Mouse (Mus musculus) cerebellum, adult 11 months (tissue): ENCODE results near the gene Ddx39.

ENCODE experiments used
- DNase-seq: peaks from one replicate; pipeline ENCODE4 v3.0.0; 2022

The Ddx39 gene

GRCm38 (mm10) chr8:83715031-83715690, at the start of gene Ddx39:
Gene Ddx39 (plus strand): TSS chr8:83715177.
- DNase-seq: peak; percentile 92

- DNase-seq: no peak
Observed at GRCm38 (mm10) chr8:83665969-83666865, 48.8 kb upstream of the Ddx39 start, which contains the start of gene Ptger1. Gene Ptger1 (plus strand): TSS chr8:83666678.

GRCm38 (mm10) chr8:83666866-83667234, 48.1 kb upstream of the Ddx39 start:
- no peak for DNase-seq

GRCm38 (mm10) chr8:83667526-83667925, 47.5 kb upstream of the Ddx39 start:
- DNase-seq: no peak

GRCm38 (mm10) chr8:83668010-83668916, 46.7 kb upstream of the Ddx39 start:
- DNase-seq: peak; percentile 41

- DNase-seq: no peak
Observed at GRCm38 (mm10) chr8:83669013-83669412, 46.0 kb upstream of the Ddx39 start.

GRCm38 (mm10) chr8:83672936-83673335, 42.0 kb upstream of the Ddx39 start:
- DNase-seq: no peak

GRCm38 (mm10) chr8:83674497-83674896, 40.5 kb upstream of the Ddx39 start:
- no peak for DNase-seq

- no peak for DNase-seq
Observed at GRCm38 (mm10) chr8:83679866-83680265, 35.1 kb upstream of the Ddx39 start.

- DNase-seq: no peak
Observed at GRCm38 (mm10) chr8:83680603-83681002, 34.4 kb upstream of the Ddx39 start.

- no peak for DNase-seq
Observed at GRCm38 (mm10) chr8:83681099-83681498, 33.9 kb upstream of the Ddx39 start.

- no peak for DNase-seq
Observed at GRCm38 (mm10) chr8:83684517-83684916, 30.5 kb upstream of the Ddx39 start.

GRCm38 (mm10) chr8:83689264-83689663, 25.7 kb upstream of the Ddx39 start:
- DNase-seq: no peak

- DNase-seq: no peak
Observed at GRCm38 (mm10) chr8:83693609-83694236, 21.3 kb upstream of the Ddx39 start.

- no peak for DNase-seq
Observed at GRCm38 (mm10) chr8:83694369-83695160, 20.4 kb upstream of the Ddx39 start.

- DNase-seq: no peak
Observed at GRCm38 (mm10) chr8:83695351-83696106, 19.4 kb upstream of the Ddx39 start.

- DNase-seq: no peak
Observed at GRCm38 (mm10) chr8:83697374-83698220, 17.4 kb upstream of the Ddx39 start.

GRCm38 (mm10) chr8:83698291-83698660, 16.7 kb upstream of the Ddx39 start:
- DNase-seq: peak; percentile 54

GRCm38 (mm10) chr8:83698661-83699453, 16.1 kb upstream of the Ddx39 start, which contains the start of gene Pkn1:
Gene Pkn1 (minus strand): TSS chr8:83699179.
- DNase-seq: peak; percentile 67
